Mouse (Mus musculus): ENCODE results near the gene U90926.

DNA sequence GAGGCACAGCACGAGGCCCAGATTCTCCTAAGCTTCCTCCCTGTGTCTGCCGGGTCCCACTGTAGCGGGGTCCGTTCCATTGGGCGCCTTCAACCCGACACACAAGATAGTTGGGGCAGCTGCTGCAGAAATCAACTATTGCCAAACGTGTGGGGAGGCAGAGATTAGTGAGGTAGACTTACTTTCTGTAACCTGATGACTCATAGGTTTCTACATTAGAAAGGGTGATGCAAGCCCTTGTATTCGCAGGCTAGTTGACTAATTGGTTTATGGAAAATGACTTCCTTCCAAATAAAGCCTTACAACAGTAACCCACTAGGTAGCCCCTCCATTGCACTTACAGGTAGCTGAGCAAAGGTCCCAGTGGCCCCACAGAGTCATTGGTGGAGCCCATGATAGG, 47.4 kb upstream of the U90926 start:
- TF ChIP-seq CTCF (IDR thresholded peaks at IDR 0.05; ENCODE audit: borderline replicate concordance, extremely low read depth, insufficient read depth, insufficient read length) (no peak), POLR2A (IDR thresholded peaks at IDR 0.05; ENCODE audit: borderline replicate concordance, extremely low read depth, insufficient read depth, insufficient read length, poor library complexity, severe bottlenecking) (no peak)

Data from brain, embryonic 14.5 days (tissue).